Mouse (Mus musculus): ENCODE measurements around the gene Fbxw8.

DNA sequence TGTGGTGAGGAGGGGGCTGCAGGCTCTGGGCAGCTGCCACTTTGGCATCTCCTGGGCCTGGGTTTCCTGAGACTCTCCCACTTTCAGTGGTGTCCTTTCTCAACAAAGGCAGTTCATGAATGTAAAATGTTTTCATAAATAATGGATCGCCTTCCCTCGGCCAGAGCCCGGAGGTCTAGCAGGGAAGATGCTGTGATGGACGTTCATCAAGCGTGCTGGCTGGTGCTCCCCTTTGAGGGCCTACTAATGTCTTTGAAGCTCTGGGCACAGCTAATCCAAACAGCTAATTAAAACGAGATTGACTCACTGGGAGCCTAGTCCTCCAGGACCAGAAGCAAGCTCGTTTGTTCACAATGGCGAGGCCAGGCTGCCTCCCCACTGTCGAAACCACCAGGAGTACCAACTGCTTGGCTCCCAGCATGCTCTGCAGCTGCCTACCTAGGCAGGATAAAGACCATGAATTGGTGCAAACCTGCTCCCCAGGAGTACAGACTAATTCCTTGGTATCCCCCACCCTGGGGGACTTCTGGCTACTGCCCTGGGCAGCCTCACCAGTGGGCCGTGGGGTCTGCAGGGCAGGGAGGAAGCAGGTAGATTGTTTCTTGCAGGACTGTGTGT lies 90.9 kb downstream of the Fbxw8 start:
- TF ChIP-seq CTCF (IDR thresholded peaks at IDR 0.05; ENCODE audit: control insufficient read depth, insufficient read depth, insufficient read length) (no peak), USF1 (IDR thresholded peaks at IDR 0.05; ENCODE audit: low read depth) (no peak), MYOD1 (IDR thresholded peaks at IDR 0.05; ENCODE audit: control insufficient read depth, insufficient read length, low read depth) (no peak), MYOG (IDR thresholded peaks at IDR 0.05; ENCODE audit: control insufficient read depth, extremely low read depth, insufficient read length) (no peak), MAX (IDR thresholded peaks at IDR 0.05) (no peak)
